Mouse (Mus musculus) kidney, adult 2 months (tissue): ENCODE data around the gene Ncf4. TPM values are rescaled to one million over a fixed set of nuclear protein-coding genes. Genes with fewer than 3 reads are reported as not detected.

Experiments used
- DNase-seq: peaks from one replicate; pipeline ENCODE4 v3.0.0; 2021
- H3K27ac ChIP-seq: fragments of 200-500 bp; 2 replicates; pipeline ENCODE4 v1.5.1; 2012; ENCODE audit warnings: low read depth, low read length, control low read depth, inconsistent platforms; ENCODE audit not compliant: insufficient read depth
- H3K27me3 ChIP-seq: fragments of 200-500 bp; replicated peaks from 2 replicates; pipeline ENCODE4 v1.6.1; 2012; ENCODE audit warnings: mild to moderate bottlenecking, moderate library complexity, low read length, inconsistent platforms; ENCODE audit not compliant: control insufficient read depth, insufficient read depth
- H3K36me3 ChIP-seq: fragments of 200-500 bp; 2 replicates; pipeline ENCODE4 v1.6.1; 2012; ENCODE audit warnings: mild to moderate bottlenecking, moderate library complexity, low read length, inconsistent platforms; ENCODE audit not compliant: control insufficient read depth, insufficient read depth
- H3K4me1 ChIP-seq: fragments of 200-500 bp; 2 replicates; pipeline ENCODE4 v1.6.1; 2011; ENCODE audit warnings: low read length; ENCODE audit not compliant: control insufficient read depth, insufficient read depth
- H3K4me3 ChIP-seq: fragments of 200-500 bp; 2 replicates; pipeline ENCODE4 v1.5.1; 2011; ENCODE audit warnings: mild to moderate bottlenecking, low read depth, low read length, control low read depth; ENCODE audit not compliant: insufficient read depth
- CTCF ChIP-seq: fragments of 200-500 bp; conservative IDR thresholded peaks from 2 replicates; pipeline ENCODE4 v1.5.1; 2011; ENCODE audit warnings: low read depth, mild to moderate bottlenecking, control low read depth, low read length, moderate library complexity, mixed read lengths; ENCODE audit not compliant: insufficient read depth, insufficient read length
- POLR2A ChIP-seq: fragments of 200-500 bp; IDR thresholded peaks from one replicate; pipeline ENCODE4 v1.6.1; 2011; ENCODE audit warnings: low read depth, low read length, control low read depth
- WGBS: fragments of 180-500 bp; shearing (Covaris S2); methylation state at CpG from one replicate; pipeline ENCODE4 v1.1.7; 2018; 5-methylcytosine and 5-hydroxymethylcytosine counted together
- polyA plus RNA-seq: library from polyadenylated mRNA; depleted of rRNA; stranded (reverse); fragments of >200 nt; gene quantifications from 2 replicates; pipeline ENCODE4 v1.2.3, GENCODE M21; 2012; rRNA removed

Gene Ncf4
- polyA plus RNA-seq, 1 experiment: 4.8 TPM

DNA sequence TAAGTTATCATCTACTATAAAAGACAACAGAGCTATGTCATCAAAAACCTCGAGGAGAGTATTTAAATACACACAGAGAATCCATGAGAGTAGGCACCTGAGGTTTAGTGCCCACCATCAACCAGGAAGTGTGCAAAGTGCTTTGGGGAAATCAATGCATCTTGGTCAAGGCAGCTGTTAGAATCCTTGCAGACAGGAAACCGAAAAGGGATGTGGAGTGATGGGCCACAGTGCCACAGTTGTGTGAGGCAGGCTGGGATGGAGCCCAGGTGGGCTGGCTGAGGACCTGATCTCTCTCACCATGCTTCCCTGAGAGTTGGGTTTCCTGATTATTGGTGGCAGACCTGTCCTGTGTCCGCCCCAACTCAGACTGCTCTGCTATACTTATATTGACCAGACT lies 55.0 kb downstream of the Ncf4 start:
- TF ChIP-seq CTCF (no peak), POLR2A (no peak)
- DNase-seq: no peak
- H3K27ac ChIP-seq: no peak overlapping the region
- no peaks in the 10 kb centered on the region for H3K36me3 ChIP-seq
- no peaks in the 10 kb centered on the region for H3K4me1 ChIP-seq
- H3K4me3 ChIP-seq: no peak overlapping the region
- no peaks in the 10 kb centered on the region for H3K27me3 ChIP-seq
- WGBS: 80% methylated on average over 3 of the region's 3 CpGs

DNA sequence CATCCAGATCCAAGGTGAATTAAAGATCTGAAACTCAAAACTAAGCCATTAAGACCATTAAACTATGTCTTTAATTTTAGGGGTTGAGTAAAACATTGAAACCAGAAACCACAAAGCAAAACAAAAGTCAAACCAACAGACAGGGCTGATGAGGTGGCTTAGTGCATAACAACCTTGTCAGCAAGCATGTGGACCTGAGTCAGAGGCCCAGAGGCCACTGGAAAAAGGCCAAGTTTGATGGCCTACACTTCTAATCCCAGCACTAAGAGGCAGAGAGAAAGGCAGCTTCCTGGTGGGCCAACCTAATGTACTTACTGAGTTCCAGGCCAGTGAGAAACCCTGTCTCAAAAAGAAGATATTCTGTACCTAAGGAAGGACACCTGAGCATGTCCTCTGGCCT lies 56.2 kb downstream of the Ncf4 start:
- no peak for TF ChIP-seq POLR2A
- no peak for TF ChIP-seq CTCF
- H3K27ac ChIP-seq: no peak overlapping the region
- no peak overlapping the region for H3K4me3 ChIP-seq
- no peaks in the 10 kb centered on the region for H3K27me3 ChIP-seq
- H3K36me3 ChIP-seq: no peaks in the 10 kb centered on the region
- DNase-seq: no peak
- H3K4me1 ChIP-seq: no peaks in the 10 kb centered on the region

DNA sequence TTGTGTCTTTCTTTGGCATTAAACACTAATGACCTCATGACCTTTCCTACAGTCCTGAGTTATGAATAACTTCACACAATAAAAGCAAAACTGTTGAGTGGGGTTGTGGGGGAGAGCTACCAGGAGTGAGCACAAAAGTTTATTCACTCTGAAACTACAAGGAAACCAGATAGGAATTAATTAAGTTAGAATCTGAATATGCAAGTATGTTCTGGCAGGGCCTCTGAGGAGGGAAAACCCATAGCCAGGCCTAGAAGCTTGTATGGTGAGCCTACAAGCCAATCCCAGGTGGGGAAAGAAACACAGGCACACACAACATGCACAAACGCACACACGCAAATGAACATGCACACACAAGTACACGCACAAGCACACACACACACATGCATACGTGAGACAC lies 58.1 kb downstream of the Ncf4 start:
- WGBS: 97% methylated on average over 4 of the region's 4 CpGs
- H3K4me3 ChIP-seq: no peak overlapping the region
- no peaks in the 10 kb centered on the region for H3K4me1 ChIP-seq
- H3K27ac ChIP-seq: no peak overlapping the region
- no peaks in the 10 kb centered on the region for H3K27me3 ChIP-seq
- DNase-seq: no peak
- TF ChIP-seq CTCF (no peak), POLR2A (no peak)
- no peaks in the 10 kb centered on the region for H3K36me3 ChIP-seq

DNA sequence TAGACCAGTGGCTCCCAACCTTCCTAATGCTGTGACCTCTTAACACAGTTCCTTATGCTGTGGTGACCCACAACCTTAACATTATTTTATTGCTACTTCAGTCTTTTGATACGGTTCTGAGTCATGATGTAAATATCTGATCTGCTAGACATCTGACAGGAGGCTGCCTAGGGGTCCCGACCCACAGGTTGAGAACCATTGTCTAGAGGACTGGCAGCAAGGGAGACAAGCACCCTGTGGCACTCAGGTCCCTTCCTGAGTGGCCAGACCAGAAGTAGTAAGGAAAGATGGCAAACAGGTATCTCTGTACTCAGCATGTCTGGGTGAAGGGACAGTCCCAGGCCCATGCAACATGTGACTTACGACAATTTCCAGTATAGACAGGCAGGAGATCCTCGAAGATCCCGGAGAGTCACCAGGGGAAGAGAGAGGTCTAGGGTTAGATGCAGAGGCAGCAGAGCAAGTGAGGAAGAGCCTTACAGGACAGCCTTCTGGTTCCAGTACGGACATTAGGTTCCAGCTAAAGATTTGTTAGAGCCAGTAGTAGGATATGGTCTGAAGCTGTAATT lies 59.1 kb downstream of the Ncf4 start:
- Histone ChIP-seq H3K27ac (no peak overlapping the region), H3K4me1 (no peaks in the 10 kb centered on the region), H3K4me3 (no peak overlapping the region), H3K36me3 (no peaks in the 10 kb centered on the region), H3K27me3 (no peaks in the 10 kb centered on the region)
- WGBS: 89% methylated on average over 6 of the region's 6 CpGs
- no peak for TF ChIP-seq CTCF
- DNase-seq: no peak

DNA sequence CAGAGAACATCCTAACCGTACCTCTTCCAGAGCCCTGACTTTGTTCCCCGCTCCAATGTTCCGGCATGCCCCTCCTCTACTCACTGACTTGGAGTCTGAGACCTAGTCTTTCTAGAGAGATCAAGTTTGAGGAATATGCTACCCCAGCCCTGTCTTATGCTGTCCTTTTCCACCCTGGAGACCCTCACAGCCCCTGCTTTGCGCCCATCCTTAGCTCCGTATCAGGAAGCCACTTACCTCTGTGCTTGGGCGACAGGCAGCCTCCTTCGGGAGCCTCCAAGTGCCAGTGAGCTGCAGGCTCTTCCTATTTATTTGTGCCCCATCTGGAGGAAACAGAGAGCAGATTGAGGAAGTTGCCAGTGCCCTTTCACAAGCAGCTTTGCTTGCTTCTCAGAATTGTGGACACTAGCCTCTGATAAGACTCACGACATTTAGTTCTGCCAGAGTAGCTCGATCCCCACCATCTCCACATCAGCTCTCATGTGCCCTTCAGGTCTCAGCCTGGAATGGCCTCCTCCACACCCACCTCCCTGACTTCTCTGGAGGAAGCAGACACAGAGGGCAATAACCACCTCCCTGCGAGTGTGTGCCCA lies 60.8 kb downstream of the Ncf4 start, which contains the start of gene Csf2rb2:
Csf2rb2 (minus strand) TSS at position 381 of the 593 bp plus-strand sequence.
- no peak within 1 kb of the TSS for H3K4me3 ChIP-seq
- no peak within 1 kb of the TSS for H3K27ac ChIP-seq
- TF ChIP-seq POLR2A (no peak), CTCF (no peak)
- no peaks in the 10 kb centered on the region for H3K36me3 ChIP-seq
- 66% methylated on average over 10 of the region's 10 CpGs for WGBS
- H3K4me1 ChIP-seq: no peaks in the 10 kb centered on the region
- DNase-seq: no peak
- no peaks in the 10 kb centered on the region for H3K27me3 ChIP-seq

DNA sequence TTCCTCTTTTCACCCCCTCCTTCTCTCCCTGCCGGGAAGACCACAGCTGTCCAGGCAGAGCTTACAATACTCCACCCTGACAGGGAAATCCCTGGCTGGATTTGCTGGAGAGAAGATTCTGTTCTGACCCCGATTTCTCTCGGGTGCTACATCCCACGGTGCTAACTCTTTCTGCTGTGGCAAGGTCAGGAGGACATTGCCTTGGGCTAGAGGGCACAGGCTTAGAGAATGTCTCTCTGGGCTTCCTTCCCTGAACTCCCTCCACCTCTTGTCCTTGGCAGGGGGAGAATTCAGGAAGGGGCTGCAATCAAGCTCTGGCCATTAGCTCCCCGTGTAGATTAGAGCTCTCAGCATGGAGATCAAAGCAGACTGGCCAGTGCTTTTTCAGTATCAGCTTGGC lies 65.3 kb downstream of the Ncf4 start:
- DNase-seq: no peak
- no peak overlapping the region for H3K27ac ChIP-seq
- H3K4me3 ChIP-seq: no peak overlapping the region
- TF ChIP-seq POLR2A (no peak), CTCF (no peak)
- WGBS: 12% methylated on average over 5 of the region's 5 CpGs
- H3K4me1 ChIP-seq: no peaks in the 10 kb centered on the region
- no peaks in the 10 kb centered on the region for H3K27me3 ChIP-seq
- no peaks in the 10 kb centered on the region for H3K36me3 ChIP-seq

DNA sequence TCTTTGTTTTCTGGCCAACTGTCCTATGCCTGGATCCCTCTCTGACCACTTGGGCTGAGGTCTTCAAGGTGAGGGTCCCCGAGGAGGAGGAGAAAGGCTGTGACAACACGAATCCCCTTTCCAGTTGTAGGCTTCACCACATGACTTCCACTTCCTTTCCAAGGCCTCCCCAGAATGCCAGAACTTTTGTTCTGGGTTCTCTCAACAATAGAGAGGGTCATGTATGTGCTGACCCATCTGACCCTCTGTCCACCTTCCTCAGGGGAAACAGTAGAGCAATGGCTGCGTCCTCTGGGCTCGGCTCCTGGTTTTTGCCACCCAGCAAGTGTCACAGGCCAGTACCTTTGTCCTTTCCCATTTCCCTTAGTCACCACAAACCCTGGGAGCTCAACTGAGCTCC lies 66.4 kb downstream of the Ncf4 start:
- WGBS: 63% methylated on average over 4 of the region's 4 CpGs
- no peak overlapping the region for H3K4me3 ChIP-seq
- no peak overlapping the region for H3K27ac ChIP-seq
- H3K27me3 ChIP-seq: no peaks in the 10 kb centered on the region
- no peak for TF ChIP-seq POLR2A
- TF ChIP-seq CTCF: no peak
- H3K36me3 ChIP-seq: no peaks in the 10 kb centered on the region
- no peak for DNase-seq
- H3K4me1 ChIP-seq: no peaks in the 10 kb centered on the region

Other genes starting within 250 kb of the Ncf4 start
- 0.02 TPM in 1 of 2 replicates, not detected in the other for gene Cacng2, start 124.8 kb upstream of the Ncf4 start, polyA plus RNA-seq
- gene Ift27, start 70.7 kb upstream of the Ncf4 start, polyA plus RNA-seq: 46.2 and 64.2 TPM in 2 replicates
- 16.8 and 53.3 TPM in 2 replicates for gene Pvalb, start 38.4 kb upstream of the Ncf4 start, polyA plus RNA-seq
- gene Csf2rb2, start 60.9 kb downstream of the Ncf4 start, polyA plus RNA-seq: 1.4 and 7.1 TPM in 2 replicates
- gene Csf2rb, start 81.0 kb downstream of the Ncf4 start, polyA plus RNA-seq: 3.0 and 7.3 TPM in 2 replicates
- 0.41 and 0.48 TPM in 2 replicates for gene Tex33, start 151.1 kb downstream of the Ncf4 start, polyA plus RNA-seq
- 151 and 161 TPM in 2 replicates for gene Tst, start 161.1 kb downstream of the Ncf4 start, polyA plus RNA-seq
- 270 and 419 TPM in 2 replicates for gene Mpst, start 161.6 kb downstream of the Ncf4 start, polyA plus RNA-seq
- gene Kctd17, start 183.8 kb downstream of the Ncf4 start, polyA plus RNA-seq: 163 and 184 TPM in 2 replicates
- 2.7 and 5.7 TPM in 2 replicates for gene Tmprss6, start 223.8 kb downstream of the Ncf4 start, polyA plus RNA-seq